In the genomic region with DNA sequence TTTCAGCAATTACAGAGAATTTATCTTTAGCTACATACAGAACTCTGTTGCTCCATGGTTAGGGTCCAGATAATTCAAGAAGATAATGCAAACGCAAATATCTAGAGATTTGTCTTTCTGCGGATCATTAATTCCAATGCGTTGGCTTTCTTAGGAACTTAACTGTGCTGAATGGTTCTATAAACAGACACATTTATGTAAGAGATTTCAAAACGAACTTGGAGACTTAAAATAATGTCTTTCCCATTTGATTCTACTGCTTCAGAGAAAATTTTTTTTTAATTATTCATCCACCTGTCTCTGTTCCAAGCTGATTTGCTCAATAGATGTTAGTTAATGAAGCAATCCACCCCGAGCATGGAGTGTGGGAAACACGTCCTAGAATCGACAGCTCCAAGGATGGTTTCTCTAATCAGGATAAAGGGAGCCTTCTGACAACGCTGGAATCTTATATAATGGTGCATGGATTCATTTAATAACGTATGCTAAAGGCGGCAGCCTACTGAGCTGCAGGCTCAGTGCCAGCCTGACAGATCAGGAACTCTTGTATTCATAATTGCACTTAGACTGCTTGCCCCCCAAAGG, we compare ENCODE assay signal across 21 mouse cellular contexts. TPM values are rescaled to one million over a fixed set of nuclear protein-coding genes. Genes with fewer than 3 reads are reported as not detected.
A peak's percentile ranks its signal among the peaks of the same experiment; 100 is the strongest.
DNase-seq lines count a peak whose midpoint lies in the region; ATAC-seq and TF ChIP-seq lines count a peak whose summit lies in the region.
"Had no signal": no experiment of that assay in that cellular context is flagged by ENCODE, and none has a peak within 500 bp of the region (broad histone marks: within the 10 kb centered on the region; RNA-seq: fewer than 3 reads in every experiment).

No protein-coding gene starts in this region.

- 69% methylated on average over 10 of the region's 10 CpGs for WGBS in heart, adult 2 months
- WGBS in midbrain, embryonic 14.5 days = 70% methylated on average over 10 of the region's 10 CpGs

- H3K9me3 ChIP-seq in midbrain, embryonic 14.5 days (ENCODE audit: control insufficient read depth, low read length) = no peaks in the 10 kb centered on the region
- H3K9me3 ChIP-seq: heart, embryonic 13.5 days; liver, embryonic 13.5 days; midbrain, embryonic 13.5 days had no signal

- no peak overlapping the region for H3K4me3 ChIP-seq in left cerebral cortex, adult 2 months
- H3K4me3 ChIP-seq in heart, adult 2 months = no peak overlapping the region
- H3K4me3 ChIP-seq in midbrain, embryonic 14.5 days (replicated peaks; ENCODE audit: low read depth, low read length) = no peak overlapping the region
- H3K4me3 ChIP-seq: heart, embryonic 13.5 days; liver, embryonic 13.5 days; midbrain, embryonic 13.5 days had no signal

- no peak for TF ChIP-seq EP300 in heart, adult 2 months (IDR thresholded peaks at IDR 0.05; ENCODE audit: insufficient read depth, low read depth, low read length)

- no peak overlapping the region for H3K4me2 ChIP-seq in midbrain, embryonic 14.5 days (ENCODE audit: low read length)
- H3K4me2 ChIP-seq: heart, embryonic 13.5 days; liver, embryonic 13.5 days; midbrain, embryonic 13.5 days had no signal

- no peak for DNase-seq in frontal cortex, postnatal 25 days (ENCODE audit: low spot score in 2 of 2)
- no peak for DNase-seq in left cerebral cortex, adult 2 months (ENCODE audit: extremely low spot score in 1 of 2, low spot score in 2 of 2)
- DNase-seq in left cerebral cortex, postnatal 10 days (ENCODE audit: extremely low spot score in 1 of 2, low spot score in 2 of 2) = no peak
- DNase-seq in left cerebral cortex, adult 9 months (ENCODE audit: low spot score in 2 of 2) = peak; percentile 35 to 39
- DNase-seq in telencephalon, adult 2 months (ENCODE audit: low read depth, low spot score) = peak; percentile 52
- no peak for DNase-seq in heart, adult 2 months
- no peak for DNase-seq in midbrain, embryonic 14.5 days
- DNase-seq: adrenal gland, postnatal 14 days; cerebellum, adult 9-11 months; forebrain, postnatal 0 days; gastrocnemius, postnatal 10 days; heart, adult 11 months; heart, postnatal 14 days; kidney, adult 11 months; kidney, postnatal 4 days; liver, embryonic 13.5 days; lung, adult 2 months had no signal

- H3K9ac ChIP-seq in heart, adult 2 months (ENCODE audit: low read depth, low read length) = no peak overlapping the region
- no peak overlapping the region for H3K9ac ChIP-seq in midbrain, embryonic 14.5 days (replicated peaks; ENCODE audit: low read length)
- H3K9ac ChIP-seq: forebrain, postnatal 0 days; heart, embryonic 13.5 days; liver, embryonic 13.5 days; midbrain, embryonic 13.5 days had no signal

- ATAC-seq in frontal cortex, adult (ENCODE audit: low TSS enrichment) = peak; percentile 67
- ATAC-seq in midbrain, embryonic 14.5 days (ENCODE audit: low FRiP score, low TSS enrichment) = no peak
- ATAC-seq: forebrain, postnatal 0 days; midbrain, embryonic 13.5 days had no signal

- no peaks in the 10 kb centered on the region for H3K27me3 ChIP-seq in heart, adult 2 months (ENCODE audit: control insufficient read depth, insufficient read depth, low read length)
- H3K27me3 ChIP-seq in midbrain, embryonic 14.5 days (ENCODE audit: control insufficient read depth, insufficient read depth, low read length) = no peaks in the 10 kb centered on the region
- H3K27me3 ChIP-seq: heart, embryonic 13.5 days; liver, embryonic 13.5 days; midbrain, embryonic 13.5 days had no signal

- H3K4me1 ChIP-seq in heart, adult 2 months (ENCODE audit: control insufficient read depth, insufficient read depth, low read length) = no peaks in the 10 kb centered on the region
- H3K4me1 ChIP-seq in midbrain, embryonic 14.5 days (ENCODE audit: control insufficient read depth, insufficient read depth, low read length) = no peaks in the 10 kb centered on the region
- H3K4me1 ChIP-seq: heart, embryonic 13.5 days; midbrain, embryonic 13.5 days had no signal

- H3K36me3 ChIP-seq in heart, adult 2 months (ENCODE audit: control insufficient read depth, insufficient read depth, low read length) = no peaks in the 10 kb centered on the region
- H3K36me3 ChIP-seq in midbrain, embryonic 14.5 days (ENCODE audit: control insufficient read depth, insufficient read depth, low read length) = no peaks in the 10 kb centered on the region
- H3K36me3 ChIP-seq: heart, embryonic 13.5 days; liver, embryonic 13.5 days; midbrain, embryonic 13.5 days had no signal

- H3K27ac ChIP-seq in left cerebral cortex, adult 2 months = peak overlapping the region; percentile 61
- no peak overlapping the region for H3K27ac ChIP-seq in heart, adult 2 months
- H3K27ac ChIP-seq in midbrain, embryonic 14.5 days (replicated peaks; ENCODE audit: low read depth, low read length) = no peak overlapping the region
- H3K27ac ChIP-seq: heart, embryonic 13.5 days; liver, embryonic 13.5 days; midbrain, embryonic 13.5 days; stomach, postnatal 0 days had no signal

- no peaks in the 10 kb centered on the region for H3K79me2 ChIP-seq in heart, adult 2 months (replicated peaks; ENCODE audit: control insufficient read depth, insufficient read depth, low read length)

- intact Hi-C loops in left cerebral cortex, adult 2 months (cut with DNase I) = no loop called here
- intact Hi-C loops in left cerebral cortex, postnatal 10 days (cut with DNase I) = loop anchor here (10.0 kb wide), 1 partner anchor 54 kb away; the partner anchor contains the start of gene Ktn1
- intact Hi-C loops in heart, adult 2 months (cut with DNase I) = no loop called here

- TF ChIP-seq POLR2A in heart, adult 2 months (IDR thresholded peaks at IDR 0.05; ENCODE audit: insufficient read depth, low read depth, low read length) = no peak

- no peak for TF ChIP-seq CTCF in left cerebral cortex, adult 2 months (IDR thresholded peaks at IDR 0.05)
- TF ChIP-seq CTCF in heart, adult 2 months (IDR thresholded peaks at IDR 0.05) = no peak

RNA-seq across cellular contexts. Expression of gene Atg14, which starts 20.0 kb away (rescaled TPM):
- total RNA-seq in left cerebral cortex, adult 2 months (2021) = 10 to 100 TPM; 18.9 to 20.6 TPM
- total RNA-seq in left cerebral cortex, postnatal 10 days (2021) = 10 to 100 TPM; 13.0 to 13.8 TPM
- 10 to 100 TPM in 1 of 2 experiments, 1 to 10 TPM in 1; 7.9 to 11.6 TPM for total RNA-seq in heart, adult 2 months (2021)
- polyA plus RNA-seq in heart, adult 2 months (2012; rRNA removed) = 6.4 and 8.6 TPM in 2 replicates
- 16.6 and 19.8 TPM in 2 replicates for polyA plus RNA-seq in midbrain, embryonic 14.5 days (2014; fragmentation: Nextera tagmentation; extraction: Ambion mirVana)

RNA-seq across cellular contexts. Expression of gene Ktn1, which starts 57.8 kb away (rescaled TPM):
- 10 to 100 TPM; 93.8 to 97.0 TPM for total RNA-seq in left cerebral cortex, adult 2 months (2021)
- 10 to 100 TPM; 92.6 to 93.4 TPM for total RNA-seq in left cerebral cortex, postnatal 10 days (2021)
- 100 to 1,000 TPM; 195 to 220 TPM for total RNA-seq in heart, adult 2 months (2021)
- polyA plus RNA-seq in heart, adult 2 months (2012; rRNA removed) = 15.9 and 34.9 TPM in 2 replicates
- 66.9 and 88.1 TPM in 2 replicates for polyA plus RNA-seq in midbrain, embryonic 14.5 days (2014; fragmentation: Nextera tagmentation; extraction: Ambion mirVana)

Comparison
In these comparisons a context has a peak if more than half of its experiments do, and no peak if none do; other contexts are left out.
1. DNase-seq: peak in left cerebral cortex, adult 9 months (2 of 2) and telencephalon, adult 2 months (single experiment); none in frontal cortex, postnatal 25 days (0 of 2), left cerebral cortex, adult 2 months (0 of 2), left cerebral cortex, postnatal 10 days (0 of 2), heart, adult 2 months (0 of 2) and midbrain, embryonic 14.5 days (single experiment).